Mouse (Mus musculus) gastrocnemius, postnatal 10 days (tissue): Measurements from ENCODE around the gene Gm21905. TPM values are rescaled to one million over a fixed set of nuclear protein-coding genes. Genes with fewer than 3 reads are reported as not detected.

Source experiments
- DNase-seq: peaks from one replicate; pipeline ENCODE4 v3.0.0; 2021; ENCODE audit warnings: mixed read lengths
- long read RNA-seq, 2 experiments: library from polyadenylated mRNA; stranded (forward); transcript quantifications; one replicate each; pipeline ENCODE4 v2.0.0; 2021
- total RNA-seq, 2 experiments: library from RNA; stranded (reverse); gene quantifications; 2 replicates each; pipeline ENCODE4 v1.2.3; 2021

Gm21905 gene
- total RNA-seq: not detected
- long read RNA-seq, experiment 1: 0 reads
- long read RNA-seq, experiment 2: 0 reads

GRCm38 (mm10) chr5:67946321-67946720 is at the start of gene Gm21905:
Gene Gm21905, minus strand, starts transcription at chr5:67946421.
- DNase-seq: no peak

- no peak for DNase-seq
Measured at GRCm38 (mm10) chr5:67990426-67990825, 44.2 kb upstream of the Gm21905 start.

- no peak for DNase-seq
Measured at GRCm38 (mm10) chr5:67981946-67982526, 35.8 kb upstream of the Gm21905 start.

- no peak for DNase-seq
Measured at GRCm38 (mm10) chr5:67969536-67969935, 23.3 kb upstream of the Gm21905 start.

- no peak for DNase-seq
Measured at GRCm38 (mm10) chr5:67961708-67962629, 15.7 kb upstream of the Gm21905 start.

GRCm38 (mm10) chr5:67955486-67955885 is 9.3 kb upstream of the Gm21905 start:
- DNase-seq: no peak

- DNase-seq: no peak
Measured at GRCm38 (mm10) chr5:67954097-67954496, 7.9 kb upstream of the Gm21905 start.

GRCm38 (mm10) chr5:67948074-67948473 is 1.9 kb upstream of the Gm21905 start:
- DNase-seq: no peak

GRCm38 (mm10) chr5:67947006-67947405 is 785 bp upstream of the Gm21905 start:
- DNase-seq: no peak

GRCm38 (mm10) chr5:67944074-67944785 is 2.0 kb downstream of the Gm21905 start:
- DNase-seq: no peak

GRCm38 (mm10) chr5:67943199-67943598 is 3.0 kb downstream of the Gm21905 start:
- no peak for DNase-seq

- no peak for DNase-seq
Measured at GRCm38 (mm10) chr5:67941369-67941768, 4.9 kb downstream of the Gm21905 start, which contains the start of gene Gm5108. Gene Gm5108, plus strand, starts transcription at chr5:67941669.

GRCm38 (mm10) chr5:67931623-67932022 is 14.6 kb downstream of the Gm21905 start:
- DNase-seq: no peak

GRCm38 (mm10) chr5:67930584-67930983 is 15.6 kb downstream of the Gm21905 start:
- no peak for DNase-seq

GRCm38 (mm10) chr5:67904555-67904954 is 41.7 kb downstream of the Gm21905 start:
- no peak for DNase-seq

GRCm38 (mm10) chr5:67898921-67899320 is 47.3 kb downstream of the Gm21905 start:
- no peak for DNase-seq

GRCm38 (mm10) chr5:67884422-67885210 is 61.6 kb downstream of the Gm21905 start:
- no peak for DNase-seq

- DNase-seq: no peak
Measured at GRCm38 (mm10) chr5:67883564-67884171, 62.6 kb downstream of the Gm21905 start.
